Mouse (Mus musculus) embryo, embryonic 11 days (tissue): Measurements from ENCODE around the gene Rgs7.

Experiments used
- DNase-seq: peaks from one replicate; pipeline ENCODE4 v3.0.0-alpha.2; 2015

The Rgs7 gene

DNA sequence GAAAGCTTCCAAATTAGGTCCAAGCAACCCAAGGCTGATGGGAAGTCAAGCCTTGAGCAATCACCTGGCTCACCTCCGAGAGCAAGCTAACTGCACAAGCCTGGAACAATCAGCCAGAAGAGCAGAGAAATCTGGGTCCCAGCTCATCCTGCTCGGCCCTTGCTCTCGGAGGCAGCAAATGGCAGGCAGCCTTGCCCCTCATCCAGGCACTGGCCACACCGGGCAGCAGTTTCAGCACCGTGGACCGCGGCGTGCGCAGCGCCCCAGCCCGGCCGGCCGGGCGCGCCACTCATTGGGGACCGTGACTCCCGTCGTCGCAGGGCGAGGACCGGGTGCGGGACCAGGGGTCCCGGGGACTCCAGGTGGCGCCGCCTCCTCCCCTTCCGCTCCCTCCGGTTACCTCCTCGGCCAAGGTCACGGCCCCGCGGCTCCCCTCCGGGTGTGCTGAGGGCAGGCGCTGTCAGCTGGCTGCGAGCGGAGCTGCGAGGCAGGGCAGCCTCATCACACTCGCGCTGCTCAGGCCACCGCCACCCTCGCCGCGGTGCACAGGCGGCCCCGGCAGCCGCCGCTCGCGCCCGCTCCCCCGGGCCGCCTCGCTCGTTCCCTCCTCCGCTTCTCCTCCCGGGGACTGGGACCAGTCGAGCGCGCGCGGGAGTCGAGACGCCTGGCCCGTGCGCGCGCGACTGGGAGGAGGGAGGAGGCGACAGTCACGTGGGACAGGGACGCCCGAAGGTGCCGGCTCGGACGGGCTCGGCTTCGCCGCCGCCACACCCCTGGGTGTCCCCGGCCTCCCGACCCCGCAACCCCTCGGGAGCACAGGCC lies at the start of gene Rgs7:
TSS of gene Rgs7 (minus strand) at position 640 of the 822 bp plus-strand sequence.
- DNase-seq = peak; percentile 83

DNA sequence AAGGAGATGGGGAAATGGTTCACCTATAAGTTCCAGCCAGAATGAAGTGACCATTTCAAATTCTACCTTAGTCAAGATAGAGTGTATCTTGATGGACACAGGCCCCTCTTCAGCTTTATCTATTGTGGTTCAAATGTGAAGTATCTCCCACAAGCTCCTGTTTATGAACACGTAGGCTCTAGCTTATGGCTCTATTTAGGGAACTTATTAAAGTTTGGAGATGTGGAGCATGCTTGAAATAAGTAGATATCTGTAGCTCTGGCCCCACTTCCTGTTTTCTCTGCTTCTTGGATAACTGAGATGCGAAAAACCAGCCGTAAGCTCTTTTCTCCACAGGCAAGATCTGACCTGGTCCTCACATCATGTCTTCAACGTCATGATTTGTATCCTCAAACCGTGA lies 48.4 kb upstream of the Rgs7 start:
- DNase-seq = no peak

DNA sequence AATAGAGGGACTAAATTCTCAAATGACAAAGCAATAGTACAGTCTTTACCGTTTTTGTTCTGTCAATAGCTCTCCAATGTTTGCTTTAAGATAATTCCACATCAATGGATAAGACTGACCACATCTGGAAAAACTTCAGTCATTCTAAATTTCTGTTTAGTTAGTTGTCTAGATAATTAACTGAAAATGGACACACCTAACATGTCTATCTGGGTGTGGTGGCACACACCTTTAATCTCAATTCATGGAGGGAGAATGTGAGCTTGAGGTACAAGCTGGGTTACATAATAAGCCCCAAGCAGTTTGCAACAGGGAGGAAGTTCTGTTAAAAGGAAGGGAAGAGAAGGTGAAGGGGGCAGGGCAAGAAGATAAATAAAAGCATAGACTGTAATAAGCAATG lies 45.0 kb upstream of the Rgs7 start:
- DNase-seq = no peak

DNA sequence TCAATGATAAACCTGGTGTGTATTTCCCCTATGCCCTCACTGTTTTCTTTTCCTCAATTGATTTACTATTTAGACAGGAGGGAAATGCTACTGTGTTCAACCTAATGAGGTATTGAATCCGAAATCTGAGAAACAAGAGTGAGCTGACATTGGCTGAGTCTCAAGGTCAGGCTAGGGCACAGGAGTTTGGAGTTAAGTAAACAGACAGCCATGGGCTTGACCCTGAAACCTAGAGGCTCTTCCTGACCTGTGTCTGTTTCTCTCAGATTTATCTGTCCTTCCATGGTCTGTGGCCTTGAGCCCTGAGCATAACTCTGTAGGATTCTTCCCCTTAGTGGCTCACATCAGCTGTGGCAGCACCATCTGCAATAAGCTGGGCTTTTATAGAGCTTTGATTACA lies 37.6 kb upstream of the Rgs7 start:
- DNase-seq = no peak

DNA sequence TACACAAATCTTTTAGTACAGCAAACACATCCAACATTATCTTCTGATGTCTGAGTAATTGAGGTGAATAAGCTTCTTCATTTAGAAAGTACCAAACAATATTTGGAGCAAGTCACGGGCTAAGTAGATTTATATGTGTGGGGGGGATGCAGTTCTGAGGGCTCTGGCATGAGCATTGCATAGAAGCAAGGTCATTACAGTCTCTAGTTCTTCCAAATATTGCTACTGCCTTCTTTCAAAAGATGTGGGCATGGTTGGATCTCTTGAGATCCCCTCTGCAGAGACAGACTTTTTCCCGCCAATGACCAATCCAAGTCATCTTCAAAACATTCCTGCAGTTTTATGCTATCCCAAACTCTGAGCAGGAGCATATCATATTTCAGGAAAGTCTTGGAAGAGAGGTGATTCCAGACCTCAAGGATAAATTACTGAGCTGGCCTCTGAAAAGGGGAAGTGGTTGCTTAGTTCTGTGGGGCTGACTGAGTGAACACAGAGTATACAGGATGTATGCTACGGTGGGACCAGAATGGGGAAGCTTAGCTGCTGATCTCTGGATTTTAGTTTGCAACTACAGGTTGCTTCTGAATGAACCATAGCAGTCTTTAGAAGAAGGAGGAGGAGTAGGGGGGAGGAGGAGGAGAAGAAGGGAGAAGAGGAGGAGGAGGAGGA lies 32.5 kb upstream of the Rgs7 start:
- DNase-seq = no peak

DNA sequence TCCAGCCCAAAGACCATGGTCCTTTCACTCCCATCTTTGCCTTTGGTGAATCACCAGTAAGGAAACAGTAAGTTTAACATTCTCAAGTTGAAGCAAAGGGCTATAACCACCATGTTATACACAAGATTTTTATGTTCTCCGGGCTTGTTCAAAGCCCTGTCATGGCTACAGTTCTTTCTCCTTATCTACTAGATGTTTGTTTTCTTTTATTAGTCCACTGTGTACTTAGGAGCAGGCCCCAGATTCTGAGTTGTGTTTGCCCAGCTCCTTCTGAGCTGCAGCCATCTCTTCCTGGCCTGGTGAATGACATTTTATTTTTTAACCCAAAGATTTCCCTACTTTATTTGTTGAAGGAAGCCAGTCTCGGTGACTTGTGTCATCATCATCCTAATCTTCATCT lies 31.3 kb upstream of the Rgs7 start:
- DNase-seq = no peak

DNA sequence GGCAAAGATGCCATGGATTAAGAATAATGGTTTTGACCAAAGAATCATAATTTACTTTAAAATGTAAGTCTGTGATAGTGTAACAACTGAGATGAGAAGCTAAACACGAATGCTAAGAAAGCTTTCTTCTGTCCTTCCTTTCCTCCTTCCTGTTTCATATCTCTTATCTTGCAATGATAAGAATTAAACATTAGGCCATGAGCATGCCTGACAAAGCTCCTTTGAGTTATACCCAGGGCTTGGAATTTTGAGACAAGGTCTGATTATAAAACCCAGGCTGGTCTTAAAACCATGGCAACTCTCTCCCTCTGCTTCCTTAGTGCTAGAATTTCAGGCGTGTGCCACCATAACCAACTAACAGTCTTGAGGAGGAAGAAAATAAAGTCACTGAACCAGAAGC lies 22.2 kb upstream of the Rgs7 start:
- no peak for DNase-seq

DNA sequence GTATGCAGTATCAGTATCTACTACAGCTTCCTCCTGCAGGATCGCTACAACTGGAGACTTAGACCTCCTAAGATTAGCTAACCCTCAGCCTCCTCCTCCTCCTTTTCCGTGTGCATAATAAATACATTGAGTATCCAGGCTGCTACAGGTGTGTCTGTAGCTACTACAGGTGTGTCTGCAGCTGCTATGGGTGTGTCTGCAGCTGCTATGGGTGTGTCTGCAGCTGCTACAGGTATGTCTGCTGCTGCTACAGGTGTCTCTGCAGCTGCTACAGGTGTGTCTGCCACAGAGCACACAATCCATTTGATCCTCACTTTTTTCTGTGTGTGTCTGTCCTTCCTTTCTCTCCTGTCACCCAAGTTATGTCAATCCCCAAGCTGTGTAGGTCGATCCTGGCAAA lies 19.9 kb upstream of the Rgs7 start:
- no peak for DNase-seq

DNA sequence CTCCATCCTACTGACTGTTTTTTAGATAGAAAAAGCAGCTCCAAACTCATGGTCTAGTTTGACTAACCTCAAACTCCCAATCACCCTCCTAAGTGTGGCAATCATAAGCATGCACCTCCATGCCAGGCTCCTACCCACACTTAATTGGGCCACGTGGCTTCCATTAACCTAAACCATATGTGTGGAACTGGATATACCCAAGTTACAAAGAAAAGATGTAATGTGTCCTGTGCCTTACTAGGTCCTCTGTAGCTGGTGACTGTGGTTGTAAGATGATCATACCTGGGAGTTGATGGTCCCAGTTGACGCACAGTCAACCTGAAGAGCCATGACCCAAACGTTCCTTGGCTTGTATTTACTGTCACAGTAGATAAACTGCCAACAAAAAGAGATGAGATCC lies 17.7 kb upstream of the Rgs7 start:
- peak; percentile 10 for DNase-seq

DNA sequence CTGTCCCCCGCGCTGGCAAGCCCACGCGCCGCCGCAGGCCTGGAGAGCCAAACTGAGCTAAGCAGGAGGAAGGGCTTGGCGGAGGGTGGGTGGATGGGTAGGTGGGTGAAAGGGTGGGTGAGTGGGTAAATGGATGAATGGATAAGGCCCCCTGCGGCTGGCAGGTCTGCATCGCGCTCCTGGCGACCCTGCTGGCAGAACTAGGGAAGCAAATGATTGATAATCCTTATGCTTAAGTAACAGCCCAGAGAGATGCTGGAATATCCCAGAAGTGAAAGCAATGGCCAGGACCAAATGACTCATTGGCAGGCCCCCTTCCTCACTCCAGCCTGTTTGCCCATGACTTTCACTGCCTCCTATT lies 363 bp upstream of the Rgs7 start:
- no peak for DNase-seq

DNA sequence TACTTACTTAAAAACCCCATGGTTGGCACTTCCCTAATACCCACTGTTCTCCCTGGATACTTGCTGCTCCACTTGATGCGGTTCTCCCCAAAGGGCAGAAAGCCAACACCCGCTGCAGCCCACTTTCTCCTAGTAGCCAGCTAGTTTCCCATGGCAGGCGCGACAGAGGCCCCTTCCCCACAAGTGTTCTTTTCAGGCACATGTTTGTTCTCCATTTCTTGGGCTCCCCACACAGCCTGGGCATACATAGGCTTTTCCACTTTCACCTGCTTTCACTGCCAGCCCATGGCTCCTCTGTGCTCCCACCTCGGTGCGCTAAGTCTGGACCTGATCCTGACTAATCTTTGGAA lies 814 bp downstream of the Rgs7 start:
- no peak for DNase-seq

DNA sequence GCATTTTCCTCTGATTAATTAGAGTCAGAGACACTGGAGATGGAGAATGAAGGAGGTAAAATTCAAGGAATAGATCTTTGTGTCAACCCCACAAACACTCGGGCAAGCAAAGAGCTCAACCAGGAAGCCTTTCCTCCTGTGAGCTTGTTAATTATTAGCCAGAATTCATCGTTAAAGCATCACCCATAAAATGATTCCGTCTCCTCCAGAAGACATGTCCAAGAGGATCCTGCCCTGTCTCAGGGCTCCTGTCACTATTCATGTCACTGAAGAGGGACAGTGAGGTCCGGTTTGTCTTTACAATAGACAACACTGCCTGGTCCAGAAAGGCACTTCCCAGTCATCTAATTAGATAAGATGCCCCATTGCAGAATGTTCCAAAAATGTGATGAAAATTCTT lies 7.2 kb downstream of the Rgs7 start:
- DNase-seq = no peak

DNA sequence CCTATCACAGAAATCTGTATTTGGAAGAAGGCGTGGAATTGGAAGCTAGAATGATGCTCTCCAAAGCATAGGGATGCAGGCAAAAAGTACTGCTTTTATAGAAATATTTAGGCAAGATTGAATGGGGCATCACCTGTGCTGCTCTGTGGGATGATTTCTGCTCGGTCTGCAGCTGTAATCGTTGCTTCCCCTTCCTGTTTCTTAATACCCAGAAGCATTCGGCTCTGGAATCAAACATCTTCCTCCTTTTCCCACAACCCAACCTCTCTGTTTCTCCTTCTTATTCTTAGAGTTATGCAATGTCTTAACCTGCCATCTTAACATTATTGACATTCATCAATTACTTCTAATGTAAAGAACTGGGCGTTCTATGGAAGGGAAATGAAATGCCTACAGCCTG lies 19.2 kb downstream of the Rgs7 start:
- DNase-seq = no peak

DNA sequence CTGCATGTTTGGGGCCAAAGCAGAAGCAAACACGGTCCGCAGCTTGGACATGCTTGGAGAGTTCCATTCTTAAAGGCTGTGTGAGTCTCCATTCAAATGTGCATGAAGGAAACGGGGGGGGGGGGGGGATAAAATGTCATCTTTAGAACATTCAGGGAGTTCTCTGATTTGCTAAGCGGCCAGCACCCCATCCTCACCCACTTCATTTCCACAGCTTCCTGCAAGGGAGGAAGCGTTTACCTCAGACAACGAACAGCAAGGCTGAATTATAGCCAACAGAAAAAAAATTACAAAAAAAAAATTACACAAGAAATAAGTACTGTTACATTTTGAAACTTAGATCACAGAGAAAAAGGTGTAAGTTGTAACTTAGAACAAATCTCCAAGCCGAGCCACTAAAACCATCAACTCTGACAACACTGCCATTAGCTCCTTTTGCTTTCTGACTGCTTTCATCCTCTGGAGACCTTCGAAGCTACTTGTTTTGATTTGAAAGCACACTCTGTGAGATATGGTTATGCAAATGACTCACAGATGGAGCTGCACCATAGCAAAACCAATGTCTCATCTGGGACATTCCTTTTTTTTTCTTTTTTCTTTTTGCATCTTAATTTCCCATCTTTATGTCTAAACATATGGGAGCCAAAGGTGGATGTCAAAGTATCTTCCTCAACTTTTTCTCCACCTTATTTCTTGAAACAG lies 23.1 kb downstream of the Rgs7 start:
- DNase-seq = no peak

DNA sequence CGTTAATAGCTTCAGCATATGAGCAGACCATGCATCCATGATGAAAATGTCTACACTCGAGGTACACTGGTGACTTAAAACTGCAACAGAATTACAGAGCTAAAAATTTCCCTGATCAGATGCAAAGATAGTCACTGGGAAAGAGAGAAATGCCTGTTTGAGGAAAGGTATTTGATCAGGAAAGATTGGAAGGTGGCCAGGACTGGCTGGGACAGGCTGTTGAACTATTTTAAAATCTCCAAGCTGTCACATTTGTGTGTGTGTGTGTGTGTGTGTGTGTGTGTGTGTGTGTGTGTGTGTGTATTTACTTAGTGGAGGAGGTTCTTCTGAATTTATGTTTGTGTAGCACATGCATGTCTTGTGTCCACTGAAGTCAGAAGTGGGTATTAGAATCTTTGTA lies 27.7 kb downstream of the Rgs7 start:
- no peak for DNase-seq

DNA sequence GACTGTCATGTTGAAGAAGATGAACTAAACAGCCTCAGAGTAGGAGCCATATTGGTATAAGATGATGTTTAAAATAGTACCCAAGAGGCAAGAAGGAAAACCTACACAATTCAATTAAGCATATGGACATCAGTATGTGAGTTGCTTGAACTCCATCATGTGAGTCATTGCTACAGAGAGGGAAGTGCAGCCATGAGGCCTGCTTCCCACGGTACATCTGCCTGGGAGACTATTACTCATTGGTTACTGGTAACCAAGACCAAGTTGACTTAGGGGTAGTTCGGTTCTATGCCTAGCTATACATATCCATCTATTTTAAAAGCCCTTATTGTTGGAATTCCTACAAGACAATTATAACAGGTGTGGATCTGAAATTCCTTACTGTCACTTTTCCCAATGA lies 29.9 kb downstream of the Rgs7 start:
- no peak for DNase-seq

DNA sequence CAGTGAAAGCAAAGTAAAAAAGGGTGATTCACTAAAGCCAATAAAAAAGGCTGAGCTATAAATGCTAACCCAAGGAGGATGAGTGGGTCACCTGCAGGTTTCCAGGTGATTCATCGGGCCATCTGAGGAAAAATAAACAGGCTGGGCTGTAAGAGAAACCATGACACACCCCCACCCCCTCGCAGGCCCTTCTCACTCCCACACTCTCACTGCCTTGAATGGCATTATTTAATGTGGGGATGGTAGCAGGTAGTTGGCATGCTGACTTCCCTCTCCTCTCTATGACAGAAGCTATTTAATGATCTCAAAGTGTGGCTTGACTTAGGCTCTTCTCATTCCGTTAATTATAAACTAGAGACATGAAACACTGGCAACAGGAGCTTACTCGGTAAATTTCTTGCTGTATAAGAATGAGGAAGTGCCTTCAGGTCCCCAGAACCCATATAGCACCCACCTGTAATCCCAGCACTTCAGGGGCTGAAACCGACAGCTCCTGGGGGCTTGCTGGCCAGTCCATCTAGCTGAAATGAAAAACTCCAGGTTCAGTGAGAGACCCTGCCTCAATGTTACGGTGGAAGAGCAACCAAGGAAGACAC lies 38.2 kb downstream of the Rgs7 start:
- DNase-seq = no peak

DNA sequence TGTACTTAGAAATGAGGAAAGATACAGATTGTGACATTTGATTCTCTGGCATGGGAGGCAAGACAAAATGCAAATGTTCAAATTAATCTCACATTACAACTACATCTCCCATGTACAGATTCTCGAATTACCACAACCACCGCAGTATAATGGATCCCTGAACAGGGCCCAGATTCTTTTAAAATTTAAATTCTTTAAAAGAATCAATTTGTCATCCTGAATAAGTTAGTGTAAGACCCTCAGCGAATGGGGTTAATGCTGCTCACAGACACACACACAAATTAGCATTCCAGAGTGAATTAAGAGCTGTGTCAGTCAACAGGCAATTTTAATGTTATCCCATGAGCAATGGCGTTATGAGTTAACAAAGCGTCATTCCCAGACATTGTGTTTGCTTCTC lies 44.3 kb downstream of the Rgs7 start:
- DNase-seq = no peak

DNA sequence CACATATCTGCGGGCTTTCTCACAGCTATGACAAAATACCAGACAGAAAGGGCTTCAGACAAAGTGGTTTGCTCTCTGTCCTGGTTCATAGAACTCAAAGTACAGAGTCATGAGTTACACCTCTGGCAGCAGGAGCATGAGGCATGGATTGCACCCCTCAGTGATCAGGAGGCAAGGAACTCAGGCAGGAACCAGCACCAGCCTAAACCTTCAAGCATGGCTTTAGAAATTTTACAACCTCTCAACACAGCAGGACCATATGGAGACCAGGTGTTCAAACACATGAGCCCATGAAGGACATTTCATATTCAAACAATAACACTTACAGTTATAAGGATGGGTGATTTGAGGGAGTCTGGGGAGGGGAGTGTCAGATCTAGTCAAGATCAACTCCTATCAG lies 49.4 kb downstream of the Rgs7 start:
- DNase-seq = peak; percentile 11

DNA sequence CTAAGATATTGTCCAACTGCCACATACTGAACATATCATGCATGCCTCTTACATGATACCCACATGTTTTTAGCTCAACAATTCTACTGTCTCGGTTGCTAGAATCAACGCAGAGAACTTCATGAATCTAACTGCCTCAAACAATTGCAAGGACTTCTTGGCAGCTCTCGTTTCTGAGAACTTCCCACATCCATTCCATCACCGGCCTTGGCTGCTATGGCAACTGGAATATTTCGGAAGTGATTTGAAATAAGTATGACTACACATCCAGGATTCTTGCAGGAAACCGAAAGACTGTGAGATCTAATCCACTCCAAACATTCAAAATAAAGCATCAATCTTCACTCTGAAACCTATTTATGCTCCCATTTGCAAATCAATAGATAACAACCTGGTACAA lies 50.3 kb downstream of the Rgs7 start:
- no peak for DNase-seq

DNA sequence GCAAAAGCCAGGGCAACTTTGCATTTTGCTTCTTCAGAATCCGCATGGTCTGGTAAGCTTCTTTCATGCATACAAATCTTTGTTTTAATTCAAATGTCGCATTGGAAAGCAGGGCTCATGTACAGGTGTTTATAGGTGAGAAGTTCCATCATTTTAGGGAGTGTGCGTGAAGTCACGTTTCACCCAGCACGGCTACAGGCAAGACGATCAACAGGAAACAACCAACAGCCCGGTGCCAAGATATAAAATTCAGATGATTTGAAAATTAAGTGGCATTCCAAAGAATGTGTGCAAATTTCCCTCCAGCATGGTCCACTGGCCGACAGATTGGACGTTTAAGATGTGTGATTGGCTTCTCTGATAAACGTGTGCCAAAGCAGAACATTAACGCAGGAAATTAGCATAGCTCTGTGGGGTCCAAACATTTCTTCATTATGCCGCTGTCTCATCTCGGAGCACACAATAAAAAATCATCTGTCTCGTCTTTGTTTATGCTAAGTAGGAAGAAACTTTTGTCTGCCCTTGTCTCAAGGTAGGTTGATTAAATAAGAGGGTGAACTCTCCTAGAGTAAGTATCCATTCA lies 58.6 kb downstream of the Rgs7 start:
- no peak for DNase-seq

DNA sequence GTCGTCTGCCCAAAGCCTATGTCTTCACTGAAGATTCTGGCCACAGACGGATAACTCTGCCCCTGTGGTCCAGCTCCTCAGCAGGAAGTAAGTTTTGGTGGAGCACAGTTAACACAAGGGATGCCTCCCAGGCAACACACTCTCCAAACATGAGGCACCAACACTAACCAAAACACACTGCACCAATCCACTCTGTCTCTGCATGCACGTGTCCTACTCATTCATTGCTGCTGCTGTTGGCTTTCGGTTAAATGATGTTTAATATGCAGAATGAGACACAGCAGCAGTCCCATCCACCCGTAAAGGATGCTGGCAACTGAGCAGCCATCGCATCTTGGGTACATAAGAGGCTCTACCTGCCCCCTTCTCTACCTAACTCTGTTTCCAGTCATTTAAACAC lies 59.2 kb downstream of the Rgs7 start:
- DNase-seq = no peak

DNA sequence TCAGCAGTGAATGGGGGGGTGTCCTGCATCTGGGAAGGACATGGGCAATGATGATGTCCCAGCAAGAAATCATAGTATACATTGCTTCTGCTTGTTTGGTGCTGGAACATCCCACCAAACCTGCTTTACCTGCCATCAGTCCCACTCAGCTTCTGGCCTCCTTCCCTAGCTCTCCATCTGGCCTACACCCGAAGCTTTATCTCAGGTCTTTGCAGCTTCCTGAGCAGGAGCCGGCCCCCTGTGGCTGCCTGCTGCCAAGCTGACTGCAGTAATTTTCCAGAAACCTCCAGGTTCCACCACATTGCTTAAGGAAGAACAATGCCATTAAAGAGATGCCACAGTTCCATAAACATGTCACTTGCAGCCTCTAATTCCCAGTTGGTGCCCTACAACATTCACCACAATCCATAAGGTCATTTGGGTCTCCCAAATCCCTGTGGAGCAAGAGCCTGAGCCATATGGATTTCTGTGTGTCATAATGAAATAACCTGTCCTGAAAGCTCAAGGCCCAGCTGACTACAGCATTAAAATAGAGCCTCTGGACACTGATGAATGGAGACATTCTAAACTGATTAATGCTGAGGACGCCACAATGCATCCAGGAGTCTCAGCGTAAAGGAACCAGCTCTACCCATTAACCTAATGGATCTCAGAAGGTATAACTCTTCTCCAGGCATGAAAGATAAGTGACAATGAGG lies 60.8 kb downstream of the Rgs7 start:
- DNase-seq = peak; percentile 16
